ENCODE assay signal across 17 mouse cellular contexts in genomic region chr11:119733657-119733990, GRCm38 (mm10).
DNase-seq lines count a peak whose midpoint lies in the region; ATAC-seq lines count a peak whose summit lies in the region.
"Had no signal": no experiment of that assay in that cellular context is flagged by ENCODE, and none has a peak within 500 bp of the region (broad histone marks: within the 10 kb centered on the region; RNA-seq: fewer than 3 reads in every experiment).

No protein-coding gene starts in this region.

- no peaks in the 10 kb centered on the region for H3K36me3 ChIP-seq in heart, embryonic 12.5 days
- H3K36me3 ChIP-seq: embryonic facial prominence, embryonic 15.5 days; kidney, embryonic 15.5 days; lung, embryonic 15.5 days; midbrain, embryonic 10.5 days had no signal

- no peak overlapping the region for H3K4me3 ChIP-seq in heart, embryonic 12.5 days
- H3K4me3 ChIP-seq: embryonic facial prominence, embryonic 15.5 days; kidney, embryonic 15.5 days; lung, embryonic 15.5 days; midbrain, embryonic 10.5 days had no signal

- no peaks in the 10 kb centered on the region for H3K9me3 ChIP-seq in heart, embryonic 12.5 days (replicated peaks)
- H3K9me3 ChIP-seq: embryonic facial prominence, embryonic 15.5 days; kidney, embryonic 15.5 days; lung, embryonic 15.5 days; midbrain, embryonic 10.5 days had no signal

- intact Hi-C loops in heart, postnatal 14 days (cut with DNase I), result loop anchor here (5.0 kb wide), 1 partner anchor 131 kb away; the partner anchor contains the start of gene Rptor

- peak overlapping the region; percentile 83 for H3K27ac ChIP-seq in heart, embryonic 12.5 days (ENCODE audit: poor library complexity, severe bottlenecking)
- H3K27ac ChIP-seq: embryonic facial prominence, embryonic 15.5 days; kidney, embryonic 15.5 days; liver, embryonic 14.5 days; lung, embryonic 15.5 days; midbrain, embryonic 10.5 days had no signal

- no peak for DNase-seq in heart, postnatal 14 days
- peak; percentile 90 for DNase-seq in brain, adult 2 months (ENCODE audit: low read depth, low spot score)
- DNase-seq in cerebellum, adult 11-12 months, result peak; percentile 64
- peak; percentile 44 to 53 for DNase-seq in cerebellum, postnatal 14 days
- DNase-seq in yolk sac, embryonic 10.5 days (ENCODE audit: low spot score), result no peak
- no peak for DNase-seq in kidney, adult 18-20 months
- DNase-seq: lung, postnatal 4 days; retina, postnatal 1 day had no signal

- H3K9ac ChIP-seq in heart, embryonic 12.5 days, result no peak overlapping the region
- H3K9ac ChIP-seq: embryonic facial prominence, embryonic 15.5 days; kidney, embryonic 15.5 days; liver, embryonic 14.5 days; lung, embryonic 15.5 days had no signal

- no peak for ATAC-seq in heart, embryonic 12.5 days (ENCODE audit: insufficient number of reproducible peaks, low FRiP score)
- ATAC-seq: forebrain, embryonic 16.5 days; hindbrain, embryonic 16.5 days; intestine, embryonic 16.5 days had no signal

- WGBS in heart, embryonic 12.5 days, result 62% methylated on average over 7 of the region's 7 CpGs

- H3K4me2 ChIP-seq in heart, embryonic 12.5 days, result 0 out of 2 replicates have a peak overlapping the region, but pooled peaks have one; percentile 13
- H3K4me2 ChIP-seq: embryonic facial prominence, embryonic 15.5 days; kidney, embryonic 15.5 days; lung, embryonic 15.5 days had no signal

- peaks cover 78% of the 10 kb centered on the region for H3K4me1 ChIP-seq in heart, embryonic 12.5 days (replicated peaks)

- no peaks in the 10 kb centered on the region for H3K27me3 ChIP-seq in heart, embryonic 12.5 days (replicated peaks)
- H3K27me3 ChIP-seq: embryonic facial prominence, embryonic 15.5 days; kidney, embryonic 15.5 days; lung, embryonic 15.5 days had no signal

Comparison
In these comparisons a context has a peak if more than half of its experiments do, and no peak if none do; other contexts are left out.
1. DNase-seq: peak in brain, adult 2 months (single experiment), cerebellum, adult 11-12 months (single experiment) and cerebellum, postnatal 14 days (2 of 2); none in heart, postnatal 14 days (0 of 2), yolk sac, embryonic 10.5 days (single experiment) and kidney, adult 18-20 months (single experiment).